Mouse (Mus musculus) neural tube, embryonic 10.5 days (tissue): Measurements from ENCODE around the gene Adam33.

Experiments used
- DNase-seq: peaks from one replicate; pipeline ENCODE4 v3.0.0-alpha.2; 2017; ENCODE audit warnings: low spot score; ENCODE audit errors: extremely low spot score

The Adam33 gene

DNA sequence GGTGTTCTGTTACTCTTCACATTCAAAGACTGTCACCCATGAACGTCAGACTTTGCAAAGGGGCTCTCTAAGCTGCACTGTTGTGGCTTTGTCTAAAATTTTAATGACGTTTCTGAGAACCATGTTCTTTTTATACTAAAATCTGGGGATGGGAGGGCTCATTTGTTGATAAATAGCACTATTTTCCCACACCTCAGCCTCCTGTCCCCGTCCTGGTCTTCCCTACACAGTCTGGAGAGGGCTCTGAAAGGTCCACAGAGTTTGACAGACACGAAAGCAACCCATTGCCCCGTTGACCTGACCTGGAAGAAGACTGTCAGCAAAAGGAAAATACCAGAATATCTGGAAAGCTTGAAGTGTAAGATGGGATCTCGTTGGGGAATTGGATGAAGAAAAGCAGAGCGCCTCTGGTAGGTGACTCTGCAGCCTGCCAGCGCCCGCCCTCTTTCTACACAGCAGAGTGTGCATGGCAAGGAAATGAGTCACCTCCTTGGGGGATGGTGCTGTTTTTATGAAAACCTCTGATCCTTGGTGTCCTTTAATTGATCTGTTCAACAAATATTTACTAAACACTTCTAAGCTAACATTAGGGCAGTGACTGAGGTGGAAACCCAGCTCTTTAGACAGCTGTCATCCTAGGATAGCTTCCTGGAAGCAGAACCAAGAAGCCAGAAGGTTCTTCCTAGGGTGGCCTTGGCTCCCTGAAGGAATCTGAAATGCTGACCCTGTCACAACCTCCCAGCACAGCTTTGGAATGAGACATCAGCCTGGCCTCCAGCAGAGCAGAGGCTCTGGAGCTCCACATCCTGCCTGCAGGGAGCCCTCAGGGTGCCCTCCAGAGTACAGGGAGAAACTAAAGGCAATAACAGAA is 34.3 kb downstream of the Adam33 start:
- no peak for DNase-seq

DNA sequence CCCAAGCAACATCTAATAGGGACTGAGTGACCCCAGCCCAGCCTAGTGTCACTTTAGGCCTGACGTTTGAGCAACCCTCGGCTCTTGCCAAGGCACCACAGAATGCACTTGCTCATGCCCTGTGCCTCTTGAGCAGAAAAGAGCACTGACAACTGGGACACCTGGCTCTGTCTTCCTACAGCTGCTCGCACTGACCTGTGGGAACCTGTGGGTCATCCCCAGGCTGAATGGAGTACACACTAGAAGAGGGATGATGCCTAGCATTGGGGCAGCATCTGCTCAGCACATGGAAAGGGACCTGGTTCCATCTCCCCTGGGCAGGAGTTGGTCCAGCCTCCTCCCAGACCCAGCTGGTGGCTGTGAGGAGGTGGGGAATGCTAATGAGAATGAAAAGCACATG is 36.7 kb downstream of the Adam33 start:
- DNase-seq, result no peak

DNA sequence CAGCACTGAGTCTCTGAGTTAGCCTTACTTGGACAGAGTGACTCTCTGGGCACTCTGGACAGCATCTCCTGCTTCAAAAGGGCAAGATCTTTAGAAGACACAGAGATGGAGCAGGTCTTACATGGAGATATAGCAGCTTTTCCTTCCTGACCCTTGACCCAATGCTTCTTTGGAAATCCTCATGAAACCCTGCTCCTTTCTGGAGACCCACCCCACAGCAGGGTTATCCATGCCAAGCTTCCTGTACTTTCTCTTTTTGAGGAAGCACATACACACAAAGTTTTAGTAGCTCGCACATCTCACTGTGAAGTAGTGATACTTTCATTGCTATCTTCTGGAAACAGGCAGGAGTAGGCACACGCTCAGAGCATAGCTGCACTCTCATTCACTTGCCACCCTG is 38.4 kb downstream of the Adam33 start:
- DNase-seq, result no peak

DNA sequence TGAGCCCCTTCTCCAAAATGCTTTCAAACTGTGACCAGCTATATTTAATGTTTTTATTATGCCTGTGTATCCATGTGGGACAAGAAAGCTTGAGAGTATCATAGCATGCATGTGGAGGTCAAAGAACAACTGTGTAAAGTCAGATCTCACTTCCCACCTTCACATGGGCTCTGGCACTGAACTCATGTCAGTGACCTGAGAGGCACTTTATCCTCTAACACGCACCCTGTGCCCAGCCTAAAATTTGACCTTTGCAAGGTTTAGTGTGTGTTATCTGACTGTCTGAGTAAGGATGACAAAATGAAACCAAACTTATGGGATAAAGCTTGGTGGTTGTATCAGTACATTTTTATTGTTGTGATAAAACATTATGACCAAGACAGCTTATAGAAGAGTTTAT is 53.0 kb downstream of the Adam33 start:
- no peak for DNase-seq

DNA sequence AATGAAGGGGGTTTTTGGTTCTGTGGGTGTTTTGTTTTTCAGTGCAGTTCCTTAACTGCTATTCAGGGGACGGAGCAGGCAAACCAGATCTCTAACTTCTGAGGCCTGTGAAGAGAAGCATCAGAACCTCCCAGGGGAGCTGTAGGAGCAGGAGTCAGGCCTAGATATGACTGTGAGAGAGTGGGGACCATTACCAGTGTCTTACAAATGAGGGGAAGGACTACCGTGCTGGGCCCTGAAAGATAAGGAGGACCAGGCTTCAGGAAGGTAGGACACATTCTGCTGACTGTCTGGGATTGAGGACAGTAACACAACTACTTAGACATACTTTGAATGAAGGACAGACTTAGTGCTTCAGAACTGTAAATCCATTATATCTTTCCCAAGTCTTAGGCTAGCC is 54.5 kb downstream of the Adam33 start:
- DNase-seq, result no peak
